Mouse (Mus musculus) lung, postnatal 0 days (tissue): ENCODE results near the gene Csnk1g2. TPM values are rescaled to one million over a fixed set of nuclear protein-coding genes. Genes with fewer than 3 reads are reported as not detected.
A peak's percentile ranks its signal among the peaks of the same experiment; 100 is the strongest.
"Not testable (repeated sequence)": the region's sequence is repeated elsewhere in the genome, so short reads cannot be mapped to it uniquely, and the experiment has no call there.

Experiments used
- ATAC-seq: fragments of 200-750 bp; cut with Nextera tagmentation; 2 replicates; pipeline ENCODE4 v1.8.0; 2017; ENCODE audit warnings: moderate library complexity
- DNase-seq: peaks from one replicate; pipeline ENCODE4 v3.0.0-alpha.2; 2016; ENCODE audit warnings: low spot score
- H3K27ac ChIP-seq: fragments of 300-500 bp; sonication (generic); 2 replicates; pipeline ENCODE4 v1.5.1; 2014; ENCODE audit warnings: antibody characterized with exemption, mild to moderate bottlenecking, low read length, mixed read lengths
- H3K27me3 ChIP-seq: fragments of 300-500 bp; sonication (generic); replicated peaks from 2 replicates; pipeline ENCODE4 v1.6.1; 2014; ENCODE audit warnings: low read length, mixed read lengths; ENCODE audit not compliant: insufficient read depth
- H3K36me3 ChIP-seq: fragments of 300-500 bp; sonication (generic); 2 replicates; pipeline ENCODE4 v1.6.1; 2014; ENCODE audit warnings: low read length, mixed read lengths; ENCODE audit not compliant: insufficient read depth
- H3K4me1 ChIP-seq: fragments of 300-500 bp; sonication (generic); 2 replicates; pipeline ENCODE4 v1.6.1; 2014; ENCODE audit warnings: antibody characterized with exemption, low read depth, low read length, mixed read lengths; ENCODE audit not compliant: insufficient read depth
- H3K4me2 ChIP-seq: fragments of 300-500 bp; sonication (generic); replicated peaks from 2 replicates; pipeline ENCODE4 v1.6.1; 2014; ENCODE audit warnings: low read depth, mild to moderate bottlenecking, low read length, moderate library complexity, mixed read lengths
- H3K4me3 ChIP-seq: fragments of 300-500 bp; sonication (generic); 2 replicates; pipeline ENCODE4 v1.5.1; 2014; ENCODE audit warnings: low read depth, low read length
- H3K9ac ChIP-seq: fragments of 300-500 bp; sonication (generic); replicated peaks from 2 replicates; pipeline ENCODE4 v1.6.1; 2014; ENCODE audit warnings: low read depth, mild to moderate bottlenecking
- H3K9me3 ChIP-seq: fragments of 300-500 bp; sonication (generic); 2 replicates; pipeline ENCODE4 v1.6.1; 2016; ENCODE audit warnings: low read length, mixed read lengths
- CTCF ChIP-seq: IDR thresholded peaks from 2 replicates; pipeline ENCODE4 v1.5.1; 2016; ENCODE audit warnings: antibody characterized with exemption, mild to moderate bottlenecking
- EP300 ChIP-seq: IDR thresholded peaks from 2 replicates; pipeline ENCODE4 v1.6.1; 2016; ENCODE audit warnings: antibody characterized with exemption, mild to moderate bottlenecking, control low read depth
- WGBS: fragments of 180-500 bp; shearing (Covaris S2); extraction: QIAGEN DNeasy Blood & Tissue Kit; methylation state at CpG from one replicate; pipeline ENCODE4 v1.1.7; 2014; 5-methylcytosine and 5-hydroxymethylcytosine counted together
- polyA plus RNA-seq: library from polyadenylated mRNA; unstranded; fragments of >200 nt; fragmentation: Nextera tagmentation; extraction: Ambion mirVana; gene quantifications from 2 replicates; pipeline ENCODE4 v1.2.1, GENCODE M21; 2015

Gene Csnk1g2
- polyA plus RNA-seq, 1 experiment from 2014 or later, result 111 TPM

DNA sequence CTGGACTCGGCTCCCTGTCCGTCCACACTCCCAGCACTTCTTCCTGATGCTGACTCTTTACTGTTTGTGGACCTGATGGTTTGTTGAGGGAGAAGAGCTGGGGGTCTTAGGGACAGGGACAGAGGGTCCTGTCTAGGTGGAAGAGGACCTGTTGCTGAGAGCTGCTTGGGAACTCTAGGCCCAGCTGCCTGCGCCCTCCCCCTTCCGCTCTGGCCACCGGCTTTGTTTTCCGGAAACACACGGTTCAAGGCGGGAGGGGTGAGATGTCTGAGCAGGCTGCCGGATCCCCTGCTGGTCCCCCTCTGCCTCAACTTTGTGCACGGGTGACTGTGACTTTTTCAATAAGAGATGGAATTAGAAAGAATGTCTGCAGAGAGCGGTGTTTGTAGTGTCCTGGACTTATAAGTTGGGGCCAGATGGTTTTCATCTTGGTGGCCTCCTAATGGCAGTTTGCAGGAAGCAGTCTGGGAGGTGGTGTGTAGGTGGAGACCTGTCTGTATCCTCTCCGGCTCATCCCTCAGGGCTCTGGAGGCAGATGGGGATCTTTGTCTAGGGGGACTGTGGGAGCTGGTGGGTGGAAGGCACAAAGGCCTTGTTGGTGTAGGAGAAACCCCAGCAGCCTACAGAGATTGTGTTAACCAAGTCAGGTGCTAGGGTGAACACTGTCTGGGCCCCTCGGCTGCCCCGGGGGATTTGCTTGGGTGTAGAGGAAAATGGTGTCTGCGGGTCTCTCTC, 986 bp downstream of the Csnk1g2 start:
- Histone ChIP-seq H3K9me3 (no peaks in the 10 kb centered on the region), H3K4me1 (peaks cover 13% of the 10 kb centered on the region; the same call in 1 of the 2 replicates), H3K9ac (peak overlapping the region; percentile 84), H3K27me3 (no peaks in the 10 kb centered on the region), H3K36me3 (no peaks in the 10 kb centered on the region), H3K27ac (peak overlapping the region; percentile 81), H3K4me2 (peak overlapping the region; percentile 91), H3K4me3 (peak overlapping the region; percentile 69)
- 12% methylated on average over 13 of the region's 15 CpGs for WGBS
- ATAC-seq, result no peak
- peak; percentile 75 for DNase-seq
- TF ChIP-seq CTCF (no peak; the same call in 1 of the 2 replicates), EP300 (no peak; the same call in 1 of the 2 replicates)

DNA sequence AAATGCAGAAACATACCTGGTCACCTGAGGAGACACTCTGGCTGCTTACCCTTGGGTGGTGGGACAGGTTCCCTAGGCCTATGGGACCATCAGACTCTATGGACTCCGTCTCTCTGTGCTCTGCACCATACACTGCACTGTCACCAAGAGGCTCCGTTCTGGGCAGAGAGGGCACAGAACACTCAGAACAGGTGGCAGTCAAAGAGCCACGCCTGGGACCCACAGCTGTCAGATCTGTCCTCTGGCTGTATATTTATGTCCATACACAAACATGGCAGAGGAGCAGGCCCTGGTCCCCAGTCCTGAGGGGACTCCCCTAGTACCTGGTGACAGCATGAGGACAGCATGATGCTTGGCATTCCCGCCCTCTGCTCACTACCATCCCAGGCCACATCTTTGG, 3.1 kb downstream of the Csnk1g2 start:
- no peak for ATAC-seq
- Histone ChIP-seq H3K27ac (no peak overlapping the region), H3K4me2 (no peak overlapping the region), H3K9ac (no peak overlapping the region), H3K36me3 (no peaks in the 10 kb centered on the region), H3K9me3 (no peaks in the 10 kb centered on the region), H3K4me3 (no peak overlapping the region), H3K27me3 (no peaks in the 10 kb centered on the region), H3K4me1 (peaks cover 13% of the 10 kb centered on the region; the same call in 1 of the 2 replicates)
- no peak for TF ChIP-seq CTCF
- DNase-seq, result no peak
- 86% methylated on average over 4 of the region's 4 CpGs for WGBS

DNA sequence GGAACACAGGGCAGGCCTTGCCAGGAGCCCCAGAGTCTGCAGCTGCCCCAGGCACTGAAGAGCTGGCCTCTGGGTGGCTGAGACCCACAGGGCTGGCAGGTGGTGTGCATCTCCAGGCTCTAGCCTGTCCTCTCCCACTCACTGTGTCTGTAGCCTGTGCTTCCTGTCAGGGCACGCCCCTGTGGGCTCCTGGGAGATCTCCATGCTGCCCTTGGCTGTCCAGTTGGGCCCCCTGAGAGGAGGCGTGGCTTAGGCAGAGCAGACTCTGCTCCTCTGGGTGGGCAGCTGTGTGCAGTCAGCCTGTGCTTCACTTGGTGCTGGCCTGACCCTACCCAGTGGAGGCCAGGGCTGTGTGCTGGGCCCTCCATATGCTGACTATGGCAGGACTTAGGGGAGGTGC, 5.0 kb downstream of the Csnk1g2 start:
- peaks cover 13% of the 10 kb centered on the region; the same call in 1 of the 2 replicates for H3K4me1 ChIP-seq
- H3K9ac ChIP-seq, result no peak overlapping the region

DNA sequence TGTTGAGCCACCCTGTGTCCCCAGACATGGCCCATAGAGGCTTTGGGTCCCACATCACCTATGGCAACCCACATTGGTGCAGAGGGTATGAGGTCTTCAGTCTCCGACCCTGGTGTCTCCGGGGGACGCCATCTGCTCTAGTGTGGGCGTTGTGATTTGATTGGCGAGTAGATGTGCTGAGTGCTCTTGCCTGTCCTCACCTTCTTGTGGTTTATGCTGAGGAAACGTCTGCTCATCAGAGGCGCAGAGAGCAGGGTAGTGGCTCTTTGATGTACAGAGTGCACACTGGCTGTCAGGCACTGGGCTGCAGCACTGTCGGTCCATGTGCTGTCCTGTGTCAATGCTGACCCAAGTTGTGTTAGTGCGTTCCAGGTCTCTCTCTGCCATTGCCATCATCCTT, 6.3 kb downstream of the Csnk1g2 start:
- DNase-seq (no peak), ATAC-seq (no peak)
- TF ChIP-seq EP300 (no peak), CTCF (no peak)
- no peak overlapping the region for H3K4me2 ChIP-seq
- H3K4me3 ChIP-seq, result no peak overlapping the region
- no peak overlapping the region for H3K9ac ChIP-seq
- H3K4me1 ChIP-seq, result peaks cover 11% of the 10 kb centered on the region; the same call in 1 of the 2 replicates
- H3K27me3 ChIP-seq, result no peaks in the 10 kb centered on the region
- H3K36me3 ChIP-seq, result no peaks in the 10 kb centered on the region
- no peaks in the 10 kb centered on the region for H3K9me3 ChIP-seq
- no peak overlapping the region for H3K27ac ChIP-seq
- 82% methylated on average over 9 of the region's 9 CpGs for WGBS

More for the DNA sequence above, 5.0 kb downstream of the Csnk1g2 start:
- Histone ChIP-seq H3K4me2 (no peak overlapping the region), H3K4me3 (no peak overlapping the region), H3K27me3 (no peaks in the 10 kb centered on the region), H3K27ac (no peak overlapping the region), H3K36me3 (no peaks in the 10 kb centered on the region), H3K9me3 (no peaks in the 10 kb centered on the region)
- ATAC-seq (peak; percentile 35), DNase-seq (peak; percentile 63)
- WGBS, result 44% methylated on average over 2 of the region's 2 CpGs
- TF ChIP-seq EP300 (no peak), CTCF (no peak)

DNA sequence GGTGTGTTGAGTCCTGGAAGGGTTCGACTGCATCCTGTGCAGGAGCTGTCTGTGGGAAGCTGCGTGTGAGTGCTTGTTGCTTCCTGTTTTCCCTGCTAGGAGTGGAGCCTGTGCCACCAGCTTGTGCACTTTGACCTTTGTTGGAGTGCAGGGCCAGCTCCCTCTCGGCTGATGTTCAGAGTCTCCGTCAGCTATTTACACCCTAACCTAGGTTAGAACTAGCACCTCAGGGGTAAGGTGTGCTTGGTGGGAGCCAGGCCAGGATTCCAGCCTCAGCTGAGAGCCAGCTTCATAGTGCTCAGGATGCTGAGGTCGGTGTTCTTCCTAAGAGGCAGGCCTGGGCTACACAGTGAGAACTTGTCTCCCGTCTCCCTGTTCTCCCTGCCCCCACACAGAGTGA, 12.7 kb downstream of the Csnk1g2 start:
- H3K36me3 ChIP-seq, result peaks cover 54% of the 10 kb centered on the region
- WGBS, result 70% methylated on average over 6 of the region's 6 CpGs
- ATAC-seq (no peak), DNase-seq (no peak)
- no peak overlapping the region for H3K4me3 ChIP-seq
- H3K9me3 ChIP-seq, result no peaks in the 10 kb centered on the region
- TF ChIP-seq EP300, result no peak
- no peak for TF ChIP-seq CTCF
- no peaks in the 10 kb centered on the region for H3K4me1 ChIP-seq
- H3K4me2 ChIP-seq, result no peak overlapping the region
- H3K27ac ChIP-seq, result no peak overlapping the region
- H3K27me3 ChIP-seq, result no peaks in the 10 kb centered on the region
- H3K9ac ChIP-seq, result no peak overlapping the region

DNA sequence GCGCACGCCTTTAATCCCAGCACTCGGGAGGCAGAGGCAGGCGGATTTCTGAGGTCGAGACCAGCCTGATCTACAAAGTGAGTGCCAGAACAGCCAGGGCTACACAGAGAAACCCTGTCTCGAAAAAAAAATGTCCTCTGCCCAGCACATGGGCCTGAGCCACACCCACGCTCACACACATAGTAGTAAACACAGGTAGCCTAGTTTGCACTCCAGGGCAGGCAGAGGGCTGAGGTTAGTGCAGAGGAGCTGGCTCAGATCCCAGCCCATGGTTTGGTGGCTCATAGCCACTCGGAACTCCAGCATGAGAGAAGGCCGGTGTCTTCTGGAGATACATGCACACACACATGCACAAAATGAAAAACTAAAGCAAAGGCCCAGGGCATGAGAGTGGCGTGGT, 24.3 kb downstream of the Csnk1g2 start:
- Histone ChIP-seq H3K27me3 (no peaks in the 10 kb centered on the region), H3K4me3 (no peak overlapping the region), H3K9me3 (no peaks in the 10 kb centered on the region), H3K36me3 (peaks cover 16% of the 10 kb centered on the region; the same call in 1 of the 2 replicates), H3K9ac (no peak overlapping the region), H3K4me1 (no peaks in the 10 kb centered on the region), H3K4me2 (no peak overlapping the region), H3K27ac (no peak overlapping the region)
- TF ChIP-seq CTCF, result no peak
- TF ChIP-seq EP300, result no peak
- no peak for DNase-seq
- 92% methylated on average over 10 of the region's 10 CpGs for WGBS
- ATAC-seq, result no peak

DNA sequence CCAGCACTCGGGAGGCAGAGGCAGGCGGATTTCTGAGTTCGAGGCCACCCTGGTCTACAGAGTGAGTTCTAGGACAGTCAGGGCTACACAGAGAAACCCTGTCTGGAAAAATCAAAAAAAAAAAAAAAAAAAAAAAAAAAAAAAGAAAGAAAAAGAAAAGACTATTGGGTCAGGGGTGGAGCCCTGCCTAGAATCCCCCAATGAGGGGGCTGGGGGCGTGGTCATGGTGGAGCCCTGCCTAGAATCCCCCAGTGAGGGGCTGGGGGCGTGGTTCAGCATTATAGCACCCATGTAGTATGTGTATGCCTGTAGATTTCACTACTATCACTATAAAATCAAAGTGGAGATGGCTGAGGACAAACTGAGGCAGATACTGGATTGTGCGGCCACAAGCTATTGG, 27.3 kb downstream of the Csnk1g2 start:
- H3K27me3 ChIP-seq, ATAC-seq, H3K9ac ChIP-seq, H3K36me3 ChIP-seq, H3K27ac ChIP-seq, DNase-seq, H3K9me3 ChIP-seq, H3K4me3 ChIP-seq, H3K4me2 ChIP-seq, H3K4me1 ChIP-seq: not testable (repeated sequence)
- 83% methylated on average over 6 of the region's 6 CpGs for WGBS
